Mouse (Mus musculus): Measurements from ENCODE around the gene Nat8f5. TPM values are rescaled to one million over a fixed set of nuclear protein-coding genes. Genes with fewer than 3 reads are reported as not detected.
"Not testable (repeated sequence)": the region's sequence is repeated elsewhere in the genome, so short reads cannot be mapped to it uniquely, and the experiment has no call there.

Gene Nat8f5
- polyA plus RNA-seq (2012; rRNA removed) = 1.3 and 1.4 TPM in 2 replicates

GRCm38 (mm10) chr6:85820837-85821236 is at the start of gene Nat8f5, which contains the start of gene Nat8f6:
TSS of gene Nat8f5 (minus strand) at chr6:85820972.
TSS of gene Nat8f6 (minus strand) at chr6:85820954.
- DNase-seq (ENCODE audit: low spot score) = no peak

- DNase-seq (ENCODE audit: low spot score) = not testable (repeated sequence)
Measured at GRCm38 (mm10) chr6:85869006-85869405, 48.2 kb upstream of the Nat8f5 start, which contains the start of gene Nat8f2. TSS of gene Nat8f2 (minus strand) at chr6:85869158.

GRCm38 (mm10) chr6:85867726-85868690 is 47.2 kb upstream of the Nat8f5 start:
- no peak for DNase-seq (ENCODE audit: low spot score)

GRCm38 (mm10) chr6:85866995-85867394 is 46.2 kb upstream of the Nat8f5 start:
- DNase-seq (ENCODE audit: low spot score) = not testable (repeated sequence)

- DNase-seq (ENCODE audit: low spot score) = not testable (repeated sequence)
Measured at GRCm38 (mm10) chr6:85866166-85866565, 45.4 kb upstream of the Nat8f5 start.

GRCm38 (mm10) chr6:85864900-85865639 is 44.3 kb upstream of the Nat8f5 start:
- DNase-seq (ENCODE audit: low spot score) = not testable (repeated sequence)

- no peak for DNase-seq (ENCODE audit: low spot score)
Measured at GRCm38 (mm10) chr6:85863840-85864239, 43.1 kb upstream of the Nat8f5 start.

GRCm38 (mm10) chr6:85863136-85863535 is 42.4 kb upstream of the Nat8f5 start:
- no peak for DNase-seq (ENCODE audit: low spot score)

GRCm38 (mm10) chr6:85862565-85862964 is 41.8 kb upstream of the Nat8f5 start:
- DNase-seq (ENCODE audit: low spot score) = no peak

- DNase-seq (ENCODE audit: low spot score) = no peak
Measured at GRCm38 (mm10) chr6:85861247-85861646, 40.5 kb upstream of the Nat8f5 start.

GRCm38 (mm10) chr6:85856194-85856678 is 35.5 kb upstream of the Nat8f5 start:
- DNase-seq (ENCODE audit: low spot score) = no peak

GRCm38 (mm10) chr6:85853481-85853880 is 32.7 kb upstream of the Nat8f5 start:
- DNase-seq (ENCODE audit: low spot score) = no peak

GRCm38 (mm10) chr6:85851062-85851773 is 30.4 kb upstream of the Nat8f5 start:
- DNase-seq (ENCODE audit: low spot score) = no peak

- no peak for DNase-seq (ENCODE audit: low spot score)
Measured at GRCm38 (mm10) chr6:85849240-85849639, 28.5 kb upstream of the Nat8f5 start.

- DNase-seq (ENCODE audit: low spot score) = no peak
Measured at GRCm38 (mm10) chr6:85848140-85848539, 27.4 kb upstream of the Nat8f5 start.

- no peak for DNase-seq (ENCODE audit: low spot score)
Measured at GRCm38 (mm10) chr6:85846921-85847320, 26.1 kb upstream of the Nat8f5 start.

- DNase-seq (ENCODE audit: low spot score) = not testable (repeated sequence)
Measured at GRCm38 (mm10) chr6:85843677-85844458, 23.1 kb upstream of the Nat8f5 start.

GRCm38 (mm10) chr6:85839982-85840381 is 19.2 kb upstream of the Nat8f5 start:
- DNase-seq (ENCODE audit: low spot score) = no peak

GRCm38 (mm10) chr6:85838674-85839073 is 17.9 kb upstream of the Nat8f5 start:
- DNase-seq (ENCODE audit: low spot score) = no peak

GRCm38 (mm10) chr6:85837307-85837706 is 16.5 kb upstream of the Nat8f5 start:
- DNase-seq (ENCODE audit: low spot score) = not testable (repeated sequence)

GRCm38 (mm10) chr6:85836827-85837226 is 16.1 kb upstream of the Nat8f5 start:
- DNase-seq (ENCODE audit: low spot score) = not testable (repeated sequence)

Data from urinary bladder, adult 2 months (tissue).